Mouse (Mus musculus) heart, embryonic 12.5 days (tissue): ENCODE data around the gene Rnf111. TPM values are rescaled to one million over a fixed set of nuclear protein-coding genes. Genes with fewer than 3 reads are reported as not detected.

Experiments
- ATAC-seq: fragments of 200-750 bp; cut with Nextera tagmentation; 2 replicates; pipeline ENCODE4 v1.8.0; 2017; ENCODE audit warnings: moderate TSS enrichment, moderate library complexity; ENCODE audit not compliant: insufficient number of reproducible peaks, low FRiP score
- H3K27ac ChIP-seq: fragments of 300-500 bp; sonication (generic); 2 replicates; pipeline ENCODE4 v1.5.1; 2016; ENCODE audit warnings: mild to moderate bottlenecking, moderate library complexity; ENCODE audit not compliant: poor library complexity, severe bottlenecking
- H3K27me3 ChIP-seq: fragments of 300-500 bp; sonication (generic); replicated peaks from 2 replicates; pipeline ENCODE4 v1.6.1; 2016; ENCODE audit warnings: mild to moderate bottlenecking, moderate library complexity
- H3K36me3 ChIP-seq: fragments of 300-500 bp; sonication (generic); 2 replicates; pipeline ENCODE4 v1.6.1; 2016; ENCODE audit warnings: mild to moderate bottlenecking, moderate library complexity
- H3K4me1 ChIP-seq: fragments of 300-500 bp; sonication (generic); replicated peaks from 2 replicates; pipeline ENCODE4 v1.6.1; 2016; ENCODE audit warnings: mild to moderate bottlenecking
- H3K4me2 ChIP-seq: fragments of 300-500 bp; sonication (generic); 2 replicates; pipeline ENCODE4 v1.6.1; 2016; ENCODE audit warnings: mild to moderate bottlenecking, moderate library complexity
- H3K4me3 ChIP-seq: fragments of 300-500 bp; sonication (generic); 2 replicates; pipeline ENCODE4 v1.5.1; 2016; ENCODE audit warnings: mild to moderate bottlenecking
- H3K9ac ChIP-seq: fragments of 300-500 bp; sonication (generic); 2 replicates; pipeline ENCODE4 v1.6.1; 2016; ENCODE audit warnings: mild to moderate bottlenecking, moderate library complexity
- H3K9me3 ChIP-seq: fragments of 300-500 bp; sonication (generic); replicated peaks from 2 replicates; pipeline ENCODE4 v1.6.1; 2016; ENCODE audit warnings: mild to moderate bottlenecking, moderate library complexity
- WGBS: fragments of 180-500 bp; shearing (Covaris S2); methylation state at CpG from one replicate; pipeline ENCODE4 v1.1.7; 2016; 5-methylcytosine and 5-hydroxymethylcytosine counted together
- polyA plus RNA-seq: library from polyadenylated mRNA; unstranded; fragments of >200 nt; fragmentation: Nextera tagmentation; extraction: Ambion mirVana; gene quantifications from 2 replicates; pipeline ENCODE4 v1.2.1, GENCODE M21; 2016

Gene Rnf111
- polyA plus RNA-seq, 1 experiment from 2014 or later, result 28.0 TPM

DNA sequence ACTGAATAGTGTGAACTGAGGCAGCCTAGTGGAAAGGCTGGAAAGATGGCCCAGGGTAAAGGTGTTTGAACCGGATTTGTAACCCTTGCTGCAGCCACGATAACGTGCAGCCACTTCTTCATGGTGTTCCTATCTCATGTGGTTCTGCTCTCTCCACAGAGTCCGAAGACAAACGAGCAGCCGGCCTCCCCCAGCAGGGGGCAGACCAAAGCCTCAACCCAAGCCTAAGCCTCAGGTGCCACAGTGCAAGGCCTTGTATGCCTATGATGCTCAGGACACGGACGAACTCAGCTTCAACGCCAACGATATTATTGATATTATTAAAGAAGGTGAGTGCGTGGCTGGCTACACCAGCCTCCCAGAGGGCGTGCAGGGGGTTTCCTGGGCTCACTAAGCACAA, 107.9 kb downstream of the Rnf111 start:
- H3K27ac ChIP-seq, result no peak overlapping the region
- 82% methylated on average over 12 of the region's 12 CpGs for WGBS
- H3K4me1 ChIP-seq, result peaks cover 5% of the 10 kb centered on the region; the same call in 1 of the 2 replicates
- no peak overlapping the region for H3K4me2 ChIP-seq
- no peaks in the 10 kb centered on the region for H3K9me3 ChIP-seq
- H3K9ac ChIP-seq, result no peak overlapping the region
- no peaks in the 10 kb centered on the region for H3K27me3 ChIP-seq
- ATAC-seq, result no peak
- peaks cover 31% of the 10 kb centered on the region for H3K36me3 ChIP-seq
- no peak overlapping the region for H3K4me3 ChIP-seq

GRCm38 (mm10) chr9:70392563-70392907, 111.0 kb downstream of the Rnf111 start:
- Histone ChIP-seq H3K4me2 (no peak overlapping the region), H3K9ac (no peak overlapping the region), H3K27me3 (no peaks in the 10 kb centered on the region), H3K27ac (no peak overlapping the region), H3K36me3 (peaks cover 17% of the 10 kb centered on the region), H3K4me3 (no peak overlapping the region), H3K9me3 (no peaks in the 10 kb centered on the region), H3K4me1 (peaks cover 5% of the 10 kb centered on the region; the same call in 1 of the 2 replicates)
- 19% methylated on average over 6 of the region's 6 CpGs for WGBS
- no peak for ATAC-seq

GRCm38 (mm10) chr9:70391660-70392562, 111.6 kb downstream of the Rnf111 start:
- Histone ChIP-seq H3K4me3 (no peak overlapping the region), H3K36me3 (peaks cover 19% of the 10 kb centered on the region), H3K27me3 (no peaks in the 10 kb centered on the region), H3K27ac (no peak overlapping the region), H3K9me3 (no peaks in the 10 kb centered on the region), H3K4me1 (peaks cover 5% of the 10 kb centered on the region; the same call in 1 of the 2 replicates), H3K9ac (no peak overlapping the region), H3K4me2 (no peak overlapping the region)
- WGBS, result 62% methylated on average over 12 of the region's 12 CpGs
- ATAC-seq, result no peak

GRCm38 (mm10) chr9:70391042-70391441, 112.5 kb downstream of the Rnf111 start:
- no peak for ATAC-seq
- peaks cover 5% of the 10 kb centered on the region; the same call in 1 of the 2 replicates for H3K4me1 ChIP-seq
- peaks cover 18% of the 10 kb centered on the region for H3K36me3 ChIP-seq
- H3K9me3 ChIP-seq, result no peaks in the 10 kb centered on the region
- H3K4me3 ChIP-seq, result no peak overlapping the region
- H3K4me2 ChIP-seq, result no peak overlapping the region
- WGBS, result 89% methylated on average over 5 of the region's 5 CpGs
- H3K27me3 ChIP-seq, result no peaks in the 10 kb centered on the region
- no peak overlapping the region for H3K27ac ChIP-seq
- H3K9ac ChIP-seq, result no peak overlapping the region

DNA sequence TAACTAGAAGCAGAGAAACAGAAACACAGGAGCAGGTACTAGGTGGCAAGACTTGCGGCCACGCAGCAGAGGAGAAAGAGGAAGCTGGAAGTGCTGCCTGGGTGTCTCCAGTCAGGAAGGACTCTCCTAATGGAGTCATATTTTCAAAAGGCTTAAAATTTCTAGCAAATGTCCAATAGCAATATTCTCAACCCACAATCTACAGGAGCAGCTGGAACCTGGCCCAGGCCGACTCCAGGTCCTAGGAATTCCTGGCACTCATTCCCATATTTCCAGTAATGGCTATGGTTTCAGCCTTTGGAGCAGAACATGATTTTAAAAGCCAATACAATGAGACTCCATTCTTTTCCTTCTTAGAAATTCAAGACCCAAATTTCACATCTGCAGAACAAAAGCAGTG, 114.0 kb downstream of the Rnf111 start:
- H3K27me3 ChIP-seq, result no peaks in the 10 kb centered on the region
- H3K4me2 ChIP-seq, result no peak overlapping the region
- H3K4me1 ChIP-seq, result peaks cover 5% of the 10 kb centered on the region; the same call in 1 of the 2 replicates
- 81% methylated on average over 3 of the region's 3 CpGs for WGBS
- no peaks in the 10 kb centered on the region for H3K9me3 ChIP-seq
- H3K4me3 ChIP-seq, result no peak overlapping the region
- H3K27ac ChIP-seq, result no peak overlapping the region
- peaks cover 28% of the 10 kb centered on the region; the same call in 1 of the 2 replicates for H3K36me3 ChIP-seq
- H3K9ac ChIP-seq, result no peak overlapping the region
- ATAC-seq, result no peak

GRCm38 (mm10) chr9:70387410-70388119, 116.0 kb downstream of the Rnf111 start:
- Histone ChIP-seq H3K4me2 (no peak overlapping the region), H3K4me3 (no peak overlapping the region), H3K27ac (no peak overlapping the region), H3K9ac (no peak overlapping the region), H3K27me3 (no peaks in the 10 kb centered on the region), H3K4me1 (peaks cover 5% of the 10 kb centered on the region; the same call in 1 of the 2 replicates), H3K36me3 (peaks cover 41% of the 10 kb centered on the region), H3K9me3 (no peaks in the 10 kb centered on the region)
- 81% methylated on average over 4 of the region's 4 CpGs for WGBS
- ATAC-seq, result no peak

GRCm38 (mm10) chr9:70384958-70385728, 118.4 kb downstream of the Rnf111 start:
- Histone ChIP-seq H3K4me1 (no peaks in the 10 kb centered on the region), H3K4me3 (no peak overlapping the region), H3K27ac (no peak overlapping the region), H3K27me3 (no peaks in the 10 kb centered on the region), H3K9me3 (no peaks in the 10 kb centered on the region), H3K4me2 (no peak overlapping the region), H3K36me3 (peaks cover 56% of the 10 kb centered on the region), H3K9ac (no peak overlapping the region)
- 74% methylated on average over 18 of the region's 18 CpGs for WGBS
- ATAC-seq, result no peak

- peaks cover 57% of the 10 kb centered on the region for H3K36me3 ChIP-seq
- ATAC-seq, result no peak
- H3K27ac ChIP-seq, result no peak overlapping the region
- H3K4me1 ChIP-seq, result no peaks in the 10 kb centered on the region
- WGBS, result 92% methylated on average over 4 of the region's 4 CpGs
- H3K27me3 ChIP-seq, result no peaks in the 10 kb centered on the region
- H3K4me3 ChIP-seq, result no peak overlapping the region
- H3K4me2 ChIP-seq, result no peak overlapping the region
- no peak overlapping the region for H3K9ac ChIP-seq
- no peaks in the 10 kb centered on the region for H3K9me3 ChIP-seq
Observed at GRCm38 (mm10) chr9:70384494-70384893, 119.0 kb downstream of the Rnf111 start.

DNA sequence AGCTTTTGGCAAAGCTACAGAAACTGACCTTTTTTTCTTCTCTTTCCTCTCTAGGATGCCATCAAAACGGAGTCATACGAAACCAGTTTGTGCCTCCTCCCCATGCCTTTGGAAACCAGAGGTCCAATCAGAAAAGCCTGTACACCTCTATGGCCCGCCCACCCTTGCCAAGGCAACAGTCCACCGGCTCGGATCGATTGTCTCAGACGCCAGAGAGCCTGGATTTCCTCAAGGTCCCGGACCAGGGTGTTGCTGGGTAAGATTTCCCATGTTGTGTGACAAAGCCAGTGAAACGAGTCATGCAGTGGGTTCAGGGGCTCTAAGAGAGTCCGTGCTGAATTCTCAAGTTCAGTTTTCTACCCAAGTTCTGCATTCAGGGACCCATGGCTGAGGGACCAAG, 119.8 kb downstream of the Rnf111 start:
- no peak for ATAC-seq
- H3K36me3 ChIP-seq, result peaks cover 58% of the 10 kb centered on the region
- H3K4me2 ChIP-seq, result no peak overlapping the region
- no peak overlapping the region for H3K27ac ChIP-seq
- H3K4me3 ChIP-seq, result no peak overlapping the region
- no peaks in the 10 kb centered on the region for H3K4me1 ChIP-seq
- WGBS, result 67% methylated on average over 10 of the region's 10 CpGs
- no peak overlapping the region for H3K9ac ChIP-seq
- H3K9me3 ChIP-seq, result no peaks in the 10 kb centered on the region
- H3K27me3 ChIP-seq, result no peaks in the 10 kb centered on the region

- 57% methylated on average over 12 of the region's 12 CpGs for WGBS
- no peaks in the 10 kb centered on the region for H3K27me3 ChIP-seq
- ATAC-seq, result no peak
- peaks cover 72% of the 10 kb centered on the region for H3K36me3 ChIP-seq
- H3K9ac ChIP-seq, result no peak overlapping the region
- H3K27ac ChIP-seq, result no peak overlapping the region
- no peaks in the 10 kb centered on the region for H3K9me3 ChIP-seq
- H3K4me3 ChIP-seq, result no peak overlapping the region
- no peaks in the 10 kb centered on the region for H3K4me1 ChIP-seq
- no peak overlapping the region for H3K4me2 ChIP-seq
Observed at GRCm38 (mm10) chr9:70382091-70382490, 121.4 kb downstream of the Rnf111 start.
